Mouse (Mus musculus) olfactory bulb, adult 2 months (tissue): ENCODE data around the gene Olfr155.

ENCODE experiments used
- CTCF ChIP-seq: fragments of 200-500 bp; IDR thresholded peaks from 2 replicates; pipeline ENCODE4 v1.5.1; 2012; ENCODE audit warnings: low read depth, mild to moderate bottlenecking, low read length, moderate library complexity; ENCODE audit not compliant: insufficient read depth
- POLR2A ChIP-seq: fragments of 200-500 bp; IDR thresholded peaks from 2 replicates; pipeline ENCODE4 v1.6.1; 2012; ENCODE audit warnings: mild to moderate bottlenecking, low read depth, low read length, moderate library complexity; ENCODE audit not compliant: insufficient read depth

- TF ChIP-seq CTCF: no peak
- no peak for TF ChIP-seq POLR2A
These were observed 47.8 kb downstream of the Olfr155 start for GRCm38 (mm10) chr4:43899197-43899596.
